Mouse (Mus musculus) heart, embryonic 11.5 days (tissue): ENCODE measurements around the gene Bmf. TPM values are rescaled to one million over a fixed set of nuclear protein-coding genes. Genes with fewer than 3 reads are reported as not detected.

Experiments used
- ATAC-seq: fragments of 200-750 bp; cut with Nextera tagmentation; replicated peaks from 2 replicates; pipeline ENCODE4 v1.8.0; 2017; ENCODE audit warnings: moderate library complexity; ENCODE audit not compliant: insufficient number of reproducible peaks, low FRiP score, low TSS enrichment
- H3K27ac ChIP-seq: fragments of 300-500 bp; sonication (generic); 2 replicates; pipeline ENCODE4 v1.5.1; 2014; ENCODE audit warnings: mild to moderate bottlenecking, low read depth, low read length
- H3K27me3 ChIP-seq: fragments of 300-500 bp; sonication (generic); 2 replicates; pipeline ENCODE4 v1.6.1; 2014; ENCODE audit warnings: mild to moderate bottlenecking, low read length, mixed read lengths; ENCODE audit not compliant: control insufficient read depth, insufficient read depth
- H3K36me3 ChIP-seq: fragments of 300-500 bp; sonication (generic); 2 replicates; pipeline ENCODE4 v1.6.1; 2014; ENCODE audit warnings: mild to moderate bottlenecking, low read length, moderate library complexity, mixed read lengths; ENCODE audit not compliant: control insufficient read depth, insufficient read depth
- H3K4me1 ChIP-seq: fragments of 300-500 bp; sonication (generic); 2 replicates; pipeline ENCODE4 v1.6.1; 2014; ENCODE audit warnings: low read length; ENCODE audit not compliant: control insufficient read depth, insufficient read depth
- H3K4me2 ChIP-seq: fragments of 300-500 bp; sonication (generic); 2 replicates; pipeline ENCODE4 v1.6.1; 2014; ENCODE audit warnings: mild to moderate bottlenecking, moderate library complexity
- H3K4me3 ChIP-seq: fragments of 300-500 bp; sonication (generic); 2 replicates; pipeline ENCODE4 v1.5.1; 2014; ENCODE audit warnings: low read depth, low read length
- H3K9ac ChIP-seq: fragments of 300-500 bp; sonication (generic); 2 replicates; pipeline ENCODE4 v1.6.1; 2014; ENCODE audit warnings: mild to moderate bottlenecking, low read depth, low read length, moderate library complexity
- H3K9me3 ChIP-seq: fragments of 300-500 bp; sonication (generic); replicated peaks from 2 replicates; pipeline ENCODE4 v1.6.1; 2016; ENCODE audit warnings: low read length; ENCODE audit not compliant: control insufficient read depth
- WGBS: fragments of 180-500 bp; shearing (Covaris S2); extraction: QIAGEN DNeasy Blood & Tissue Kit; methylation state at CpG from one replicate; pipeline ENCODE4 v1.1.7; 2014; ENCODE audit not compliant: insufficient replicate concordance; 5-methylcytosine and 5-hydroxymethylcytosine counted together
- polyA plus RNA-seq: library from polyadenylated mRNA; unstranded; fragments of >200 nt; fragmentation: Nextera tagmentation; extraction: Ambion mirVana; gene quantifications from 2 replicates; pipeline ENCODE4 v1.2.1, GENCODE M21; 2014

Bmf gene
- polyA plus RNA-seq = 2.6 and 3.7 TPM in 2 replicates

DNA sequence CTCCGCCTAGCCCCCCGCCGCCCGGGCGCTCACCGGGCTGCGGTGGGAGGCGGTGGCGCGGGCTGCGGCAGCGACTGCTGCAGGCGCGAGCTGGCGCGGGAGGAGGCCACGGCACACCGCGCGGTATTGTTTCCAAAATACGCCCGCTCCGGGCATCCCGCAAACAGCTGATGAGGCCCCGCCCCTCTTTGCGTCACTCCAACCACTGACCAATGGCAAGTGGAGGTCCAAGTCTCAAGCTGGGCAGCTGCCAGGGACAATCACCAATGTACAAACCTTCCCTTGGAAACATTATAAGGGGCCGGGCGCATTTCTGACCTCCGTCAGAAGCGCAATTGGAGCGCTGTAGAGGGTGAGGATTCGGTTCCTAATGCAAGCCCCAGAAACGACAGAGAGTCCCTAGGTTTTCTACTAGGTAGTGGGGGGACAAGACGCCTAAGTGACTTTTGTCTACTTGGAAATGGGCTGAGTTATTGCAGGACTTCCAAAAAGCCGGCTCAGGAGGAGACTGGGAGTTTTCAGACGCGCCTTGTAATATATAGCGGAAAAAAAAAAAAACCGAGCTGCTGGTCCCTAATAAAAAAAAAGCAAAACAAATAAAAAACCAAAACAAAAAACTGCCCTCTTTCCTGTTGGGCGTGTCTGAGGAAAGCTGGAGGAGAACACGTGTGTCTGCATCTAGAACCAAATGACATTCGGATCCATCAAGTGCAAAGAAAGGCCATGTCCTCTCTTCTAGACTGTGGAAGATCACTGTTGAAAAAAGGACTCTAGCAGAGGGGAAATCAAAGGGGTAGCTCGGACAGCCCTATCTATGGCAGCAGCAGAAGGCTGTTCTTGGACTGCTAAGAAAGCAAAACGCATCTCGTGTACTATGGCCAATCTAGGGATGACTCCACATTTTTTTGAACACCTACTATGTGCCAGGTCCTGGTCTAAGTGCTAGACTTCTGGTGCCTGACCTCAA lies at the start of gene Bmf:
Bmf (minus strand) TSS at position 181 of the 967 bp plus-strand sequence.
- under 1% methylated on average over 45 of the region's 45 CpGs for WGBS
- Histone ChIP-seq H3K4me3 (peak within 1 kb of the TSS; percentile 89), H3K9ac (peak within 1 kb of the TSS; percentile 83), H3K4me2 (peak within 1 kb of the TSS; percentile 86), H3K9me3 (no peaks in the 10 kb centered on the region), H3K27ac (0 out of 2 replicates have a peak within 1 kb of the TSS, but pooled peaks have one; percentile 41), H3K27me3 (no peaks in the 10 kb centered on the region), H3K4me1 (peaks cover 35% of the 10 kb centered on the region), H3K36me3 (no peaks in the 10 kb centered on the region)
- ATAC-seq = peak; percentile 78

DNA sequence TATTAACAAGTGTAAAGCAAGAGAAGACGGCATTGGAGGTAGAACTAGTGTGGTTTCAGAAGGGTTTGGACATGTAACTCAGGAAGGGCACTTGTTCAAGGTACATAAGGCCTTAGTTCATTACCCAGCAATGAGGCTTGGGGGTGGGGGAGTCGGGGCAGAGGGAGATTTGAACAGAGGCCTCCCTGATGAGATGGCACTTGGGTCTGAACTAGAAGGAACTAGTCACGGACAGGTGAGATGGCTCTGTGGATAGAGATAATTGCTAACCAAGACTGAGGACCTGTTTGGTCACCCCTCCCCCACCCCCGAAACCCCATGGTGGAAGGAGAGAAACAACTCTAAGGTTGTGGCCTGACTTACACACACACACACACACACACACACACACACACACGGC lies 49.6 kb upstream of the Bmf start:
- H3K36me3 ChIP-seq = peaks cover 11% of the 10 kb centered on the region
- H3K27ac ChIP-seq = no peak overlapping the region
- H3K4me2 ChIP-seq = peak overlapping the region; percentile 72
- no peaks in the 10 kb centered on the region for H3K9me3 ChIP-seq
- H3K4me1 ChIP-seq = peaks cover 25% of the 10 kb centered on the region
- 42% methylated on average over 5 of the region's 5 CpGs for WGBS
- H3K27me3 ChIP-seq = no peaks in the 10 kb centered on the region
- peak overlapping the region; percentile 84 for H3K9ac ChIP-seq
- no peak for ATAC-seq
- peak overlapping the region; percentile 80 for H3K4me3 ChIP-seq

DNA sequence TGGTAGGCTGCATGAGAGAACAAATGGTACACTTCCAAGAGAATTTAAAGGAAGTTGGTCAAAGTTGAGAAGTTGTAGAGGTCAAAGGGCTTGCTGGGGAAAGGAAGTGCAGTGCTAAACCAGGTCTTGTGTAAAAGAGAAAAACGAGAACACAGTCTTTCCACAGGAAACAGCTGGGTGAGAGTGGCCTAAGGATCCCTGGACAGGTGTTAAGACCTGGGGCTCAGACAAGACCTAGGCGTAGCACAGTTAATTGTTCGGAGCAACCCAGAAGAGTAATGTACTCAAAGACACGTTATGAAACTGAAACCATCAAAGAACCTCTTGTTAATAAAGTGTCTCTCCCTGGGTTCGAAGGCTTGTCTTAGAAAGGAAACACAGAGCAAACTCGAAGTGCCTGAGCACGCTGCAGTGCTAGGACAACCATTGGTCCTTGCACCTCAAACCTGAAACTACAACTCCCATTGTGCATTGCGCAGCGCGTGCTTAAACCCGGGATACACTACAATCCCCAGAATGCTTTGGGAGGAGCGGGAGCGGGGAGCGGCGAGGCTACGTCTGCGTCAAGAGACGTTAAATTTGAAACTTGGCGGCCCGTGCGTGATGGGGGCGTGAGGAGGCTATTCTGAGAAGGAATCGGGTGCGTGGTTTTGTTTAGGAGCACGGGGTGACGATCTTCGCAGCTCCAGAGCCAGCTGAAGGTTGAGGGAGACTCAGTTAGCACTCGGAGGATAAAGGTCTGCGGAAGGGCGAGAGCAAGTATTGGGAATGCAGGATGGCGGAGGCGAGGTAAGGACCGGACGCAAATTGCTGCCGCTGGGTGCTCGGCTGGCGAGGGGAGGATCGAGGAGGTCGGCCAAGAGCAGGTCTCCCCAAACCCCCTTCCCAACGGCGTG lies 48.4 kb upstream of the Bmf start, which contains the start of gene Bub1b:
Bub1b (plus strand) TSS at position 539 of the 896 bp plus-strand sequence.
- Histone ChIP-seq H3K4me3 (peak within 1 kb of the TSS; percentile 80), H3K27me3 (no peaks in the 10 kb centered on the region), H3K36me3 (peaks cover 7% of the 10 kb centered on the region), H3K9me3 (no peaks in the 10 kb centered on the region), H3K4me2 (peak within 1 kb of the TSS; percentile 72), H3K4me1 (peaks cover 25% of the 10 kb centered on the region), H3K9ac (peak within 1 kb of the TSS; percentile 84), H3K27ac (no peak within 1 kb of the TSS; the same call in 1 of the 2 replicates)
- 5% methylated on average over 41 of the region's 41 CpGs for WGBS
- peak; percentile 93 for ATAC-seq

GRCm38 (mm10) chr2:118591083-118591482 lies 41.6 kb upstream of the Bmf start:
- 85% methylated on average over 4 of the region's 4 CpGs for WGBS
- ATAC-seq = no peak

DNA sequence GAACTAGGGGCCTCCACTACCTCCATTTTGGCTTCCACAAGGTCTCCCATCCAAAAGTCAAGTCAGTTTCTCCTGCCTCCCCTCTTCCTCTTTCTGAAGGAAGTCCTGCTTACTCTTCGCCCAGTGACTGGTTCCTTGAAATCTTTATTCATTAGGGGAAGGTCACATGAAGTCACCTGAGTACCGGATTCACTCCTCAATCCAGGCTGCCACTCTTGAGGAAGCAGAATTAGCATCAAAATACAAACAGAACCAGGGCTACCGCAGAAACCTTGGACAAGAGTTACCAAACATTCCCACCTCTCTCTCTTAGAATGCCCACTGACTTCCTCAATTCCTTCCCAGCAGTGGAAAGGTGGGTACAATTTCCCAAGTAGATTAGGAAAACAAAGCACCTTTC lies 38.2 kb upstream of the Bmf start:
- Histone ChIP-seq H3K9ac (no peak overlapping the region), H3K9me3 (no peaks in the 10 kb centered on the region), H3K4me3 (no peak overlapping the region), H3K4me2 (no peak overlapping the region), H3K4me1 (no peaks in the 10 kb centered on the region), H3K27me3 (no peaks in the 10 kb centered on the region), H3K36me3 (no peaks in the 10 kb centered on the region), H3K27ac (no peak overlapping the region)
- ATAC-seq = no peak
- WGBS = 69% methylated on average over 3 of the region's 3 CpGs

More at GRCm38 (mm10) chr2:118591083-118591482, 41.6 kb upstream of the Bmf start:
- Histone ChIP-seq H3K36me3 (no peaks in the 10 kb centered on the region), H3K27me3 (no peaks in the 10 kb centered on the region), H3K4me2 (no peak overlapping the region), H3K4me3 (no peak overlapping the region), H3K27ac (no peak overlapping the region), H3K4me1 (no peaks in the 10 kb centered on the region), H3K9ac (no peak overlapping the region), H3K9me3 (no peaks in the 10 kb centered on the region)

- no peak for ATAC-seq
- H3K9me3 ChIP-seq = no peaks in the 10 kb centered on the region
- 76% methylated on average over 5 of the region's 5 CpGs for WGBS
- no peaks in the 10 kb centered on the region for H3K4me1 ChIP-seq
- H3K36me3 ChIP-seq = no peaks in the 10 kb centered on the region
- H3K4me3 ChIP-seq = no peak overlapping the region
- H3K27me3 ChIP-seq = no peaks in the 10 kb centered on the region
- no peak overlapping the region for H3K9ac ChIP-seq
- no peak overlapping the region for H3K4me2 ChIP-seq
- H3K27ac ChIP-seq = no peak overlapping the region
Observed at GRCm38 (mm10) chr2:118586013-118586412, 36.5 kb upstream of the Bmf start.

GRCm38 (mm10) chr2:118573135-118573534 lies 23.6 kb upstream of the Bmf start:
- Histone ChIP-seq H3K4me1 (no peaks in the 10 kb centered on the region), H3K9ac (no peak overlapping the region), H3K4me3 (no peak overlapping the region), H3K27ac (no peak overlapping the region), H3K27me3 (no peaks in the 10 kb centered on the region), H3K4me2 (no peak overlapping the region), H3K9me3 (no peaks in the 10 kb centered on the region), H3K36me3 (no peaks in the 10 kb centered on the region)
- no peak for ATAC-seq
- WGBS = 74% methylated on average over 3 of the region's 3 CpGs

DNA sequence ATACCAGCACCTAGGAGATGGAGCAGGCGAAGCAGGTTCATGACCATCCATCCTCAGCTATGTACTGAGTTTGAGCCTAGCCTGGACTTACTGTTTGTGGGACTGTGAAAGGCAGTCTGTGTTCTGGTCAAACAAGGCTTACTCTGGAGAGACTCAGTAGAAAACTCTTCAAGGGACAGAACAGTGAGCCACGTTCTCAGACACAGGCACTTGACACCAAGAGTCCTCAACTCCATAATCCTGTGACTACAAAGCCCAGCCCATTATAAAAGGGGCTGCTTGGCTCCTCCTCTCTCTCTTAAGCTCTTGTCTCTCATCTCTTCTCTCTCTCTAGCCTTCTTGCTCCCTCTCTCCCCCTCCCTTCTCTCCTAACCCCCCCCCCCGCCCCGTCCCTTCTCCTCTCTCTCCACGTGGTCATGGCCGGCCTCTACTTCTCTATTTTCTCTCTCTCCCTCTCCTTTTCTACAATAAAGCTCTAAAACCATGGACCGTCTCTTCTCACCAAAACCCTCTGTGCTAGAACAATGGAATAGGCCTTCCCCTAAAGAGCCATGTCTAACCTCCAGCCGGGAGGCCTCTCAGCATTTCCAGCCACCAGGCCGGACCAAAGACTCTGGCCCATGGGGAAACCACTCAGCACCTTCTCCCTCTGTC lies 22.8 kb upstream of the Bmf start:
- no peak overlapping the region for H3K9ac ChIP-seq
- no peaks in the 10 kb centered on the region for H3K36me3 ChIP-seq
- no peaks in the 10 kb centered on the region for H3K9me3 ChIP-seq
- H3K4me2 ChIP-seq = no peak overlapping the region
- WGBS = 76% methylated on average over 9 of the region's 9 CpGs
- ATAC-seq = no peak
- H3K27me3 ChIP-seq = no peaks in the 10 kb centered on the region
- no peaks in the 10 kb centered on the region for H3K4me1 ChIP-seq
- H3K27ac ChIP-seq = no peak overlapping the region
- no peak overlapping the region for H3K4me3 ChIP-seq
